Mouse (Mus musculus) liver, adult 2 months (tissue): ENCODE data around the gene Anapc15. TPM values are rescaled to one million over a fixed set of nuclear protein-coding genes. Genes with fewer than 3 reads are reported as not detected.
A peak's percentile ranks its signal among the peaks of the same experiment; 100 is the strongest.
"Not testable (repeated sequence)": the region's sequence is repeated elsewhere in the genome, so short reads cannot be mapped to it uniquely, and the experiment has no call there.

ENCODE experiments used
- DNase-seq: peaks from one replicate; pipeline ENCODE4 v3.0.0-alpha.2; 2011; ENCODE audit warnings: low read depth, low spot score; ENCODE audit errors: extremely low read depth
- H3K27ac ChIP-seq: fragments of 200-500 bp; replicated peaks from 2 replicates; pipeline ENCODE4 v1.5.1; 2012; ENCODE audit warnings: low read depth, mild to moderate bottlenecking, control low read depth, inconsistent platforms, low read length; ENCODE audit not compliant: insufficient read depth
- H3K27me3 ChIP-seq: fragments of 200-500 bp; 2 replicates; pipeline ENCODE4 v1.6.1; 2012; ENCODE audit warnings: mild to moderate bottlenecking, moderate library complexity, low read length, inconsistent platforms; ENCODE audit not compliant: control insufficient read depth, insufficient read depth
- H3K36me3 ChIP-seq: fragments of 200-500 bp; 2 replicates; pipeline ENCODE4 v1.6.1; 2012; ENCODE audit warnings: low read length, inconsistent platforms; ENCODE audit not compliant: control insufficient read depth, insufficient read depth
- H3K4me1 ChIP-seq: fragments of 200-500 bp; 2 replicates; pipeline ENCODE4 v1.6.1; 2011; ENCODE audit warnings: low read length; ENCODE audit not compliant: control insufficient read depth, insufficient read depth
- H3K4me3 ChIP-seq: fragments of 200-500 bp; 2 replicates; pipeline ENCODE4 v1.5.1; 2011; ENCODE audit warnings: low read depth, mild to moderate bottlenecking, control low read depth, low read length, moderate library complexity; ENCODE audit not compliant: insufficient read depth
- H3K79me2 ChIP-seq: fragments of 200-500 bp; 2 replicates; pipeline ENCODE4 v1.6.1; 2012; ENCODE audit warnings: inconsistent platforms, mild to moderate bottlenecking, low read length, moderate library complexity; ENCODE audit not compliant: control insufficient read depth, insufficient read depth
- H3K9ac ChIP-seq: fragments of 200-500 bp; 2 replicates; pipeline ENCODE4 v1.6.1; 2012; ENCODE audit warnings: low read depth, mild to moderate bottlenecking, control low read depth, inconsistent platforms, low read length
- CTCF ChIP-seq: fragments of 200-500 bp; IDR thresholded peaks from 2 replicates; pipeline ENCODE4 v1.5.1; 2011; ENCODE audit warnings: low read depth, low read length, control low read depth
- POLR2A ChIP-seq: fragments of 200-500 bp; IDR thresholded peaks from 2 replicates; pipeline ENCODE4 v1.6.1; 2011; ENCODE audit warnings: low read length, control low read depth; ENCODE audit not compliant: insufficient read depth; ENCODE audit errors: extremely low read depth
- WGBS: fragments of 180-500 bp; shearing (Covaris S2); methylation state at CpG from one replicate; pipeline ENCODE4 v1.1.7; 2018; 5-methylcytosine and 5-hydroxymethylcytosine counted together
- polyA plus RNA-seq: library from polyadenylated mRNA; depleted of rRNA; stranded (reverse); fragments of >200 nt; gene quantifications from 2 replicates; pipeline ENCODE4 v1.2.3, GENCODE M21; 2012
- total RNA-seq: library from RNA; depleted of rRNA; stranded (reverse); fragments of >200 nt; gene quantifications from 2 replicates; pipeline ENCODE4 v1.2.3, GENCODE M21; 2014

Gene Anapc15
- total and polyA plus RNA-seq, 2 experiments, result 16.6 to 31.8 TPM

GRCm38 (mm10) chr7:101906287-101906681 lies 42.8 kb downstream of the Anapc15 start, which contains the start of gene Tomt:
Gene Tomt, minus strand, starts transcription at chr7:101906359.
- DNase-seq, result no peak
- peaks cover 4% of the 10 kb centered on the region; the same call in 1 of the 2 replicates for H3K36me3 ChIP-seq

GRCm38 (mm10) chr7:101906696-101907095 lies 43.2 kb downstream of the Anapc15 start:
- Histone ChIP-seq H3K79me2 (peaks cover 12% of the 10 kb centered on the region; the same call in 1 of the 2 replicates), H3K36me3 (peaks cover 4% of the 10 kb centered on the region; the same call in 1 of the 2 replicates), H3K9ac (peak overlapping the region; percentile 94), H3K27me3 (no peaks in the 10 kb centered on the region), H3K27ac (peak overlapping the region; percentile 96), H3K4me3 (peak overlapping the region; percentile 81), H3K4me1 (peaks cover 36% of the 10 kb centered on the region)
- TF ChIP-seq POLR2A (no peak), CTCF (no peak)
- 25% methylated on average over 8 of the region's 8 CpGs for WGBS
- peak; percentile 45 for DNase-seq

More at GRCm38 (mm10) chr7:101906287-101906681, 42.8 kb downstream of the Anapc15 start, which contains the start of gene Tomt:
- Histone ChIP-seq H3K4me3 (peak within 1 kb of the TSS; percentile 81), H3K79me2 (peaks cover 12% of the 10 kb centered on the region; the same call in 1 of the 2 replicates), H3K9ac (peak within 1 kb of the TSS; percentile 94), H3K27ac (peak within 1 kb of the TSS; percentile 96), H3K4me1 (peaks cover 36% of the 10 kb centered on the region), H3K27me3 (no peaks in the 10 kb centered on the region)
- WGBS, result 1% methylated on average over 11 of the region's 11 CpGs
- TF ChIP-seq CTCF (no peak), POLR2A (no peak)

- peak overlapping the region; percentile 62 for H3K27ac ChIP-seq
- H3K9ac ChIP-seq, result peak overlapping the region; percentile 1; the same call in 1 of the 2 replicates
- peaks cover 12% of the 10 kb centered on the region; the same call in 1 of the 2 replicates for H3K79me2 ChIP-seq
- no peak overlapping the region for H3K4me3 ChIP-seq
- no peaks in the 10 kb centered on the region for H3K27me3 ChIP-seq
- DNase-seq, result peak; percentile 41
- peaks cover 36% of the 10 kb centered on the region for H3K4me1 ChIP-seq
- H3K36me3 ChIP-seq, result peaks cover 17% of the 10 kb centered on the region
- WGBS, result 37% methylated on average over 4 of the region's 4 CpGs
- no peak for TF ChIP-seq POLR2A
- no peak for TF ChIP-seq CTCF
Measured at GRCm38 (mm10) chr7:101908367-101908766, 44.9 kb downstream of the Anapc15 start.

GRCm38 (mm10) chr7:101910138-101910537 lies 46.6 kb downstream of the Anapc15 start:
- 29% methylated on average over 4 of the region's 4 CpGs for WGBS
- H3K36me3 ChIP-seq, result peaks cover 23% of the 10 kb centered on the region
- DNase-seq, result peak; percentile 99
- H3K4me1 ChIP-seq, result peaks cover 34% of the 10 kb centered on the region
- H3K27ac ChIP-seq, result peak overlapping the region; percentile 62
- TF ChIP-seq CTCF (no peak), POLR2A (no peak)
- H3K4me3 ChIP-seq, result no peak overlapping the region
- peaks cover 12% of the 10 kb centered on the region; the same call in 1 of the 2 replicates for H3K79me2 ChIP-seq
- H3K27me3 ChIP-seq, result no peaks in the 10 kb centered on the region
- H3K9ac ChIP-seq, result no peak overlapping the region

GRCm38 (mm10) chr7:101911982-101912381 lies 48.5 kb downstream of the Anapc15 start:
- Histone ChIP-seq H3K36me3 (peaks cover 23% of the 10 kb centered on the region), H3K4me3 (no peak overlapping the region), H3K4me1 (peaks cover 36% of the 10 kb centered on the region), H3K27me3 (no peaks in the 10 kb centered on the region), H3K79me2 (peaks cover 3% of the 10 kb centered on the region; the same call in 1 of the 2 replicates), H3K9ac (no peak overlapping the region), H3K27ac (no peak overlapping the region)
- TF ChIP-seq CTCF (no peak), POLR2A (no peak)
- 84% methylated on average over 3 of the region's 3 CpGs for WGBS
- no peak for DNase-seq

- peak; percentile 55 for DNase-seq
- WGBS, result 17% methylated on average over 1 of the region's 1 CpGs
- H3K36me3 ChIP-seq, result peaks cover 5% of the 10 kb centered on the region; the same call in 1 of the 2 replicates
Measured at GRCm38 (mm10) chr7:101918071-101918470, 54.6 kb downstream of the Anapc15 start.

GRCm38 (mm10) chr7:101925892-101926291 lies 62.4 kb downstream of the Anapc15 start:
- H3K27ac ChIP-seq, H3K36me3 ChIP-seq, H3K4me1 ChIP-seq, H3K4me3 ChIP-seq, H3K9ac ChIP-seq, H3K79me2 ChIP-seq, DNase-seq, H3K27me3 ChIP-seq: not testable (repeated sequence)

More at GRCm38 (mm10) chr7:101918071-101918470, 54.6 kb downstream of the Anapc15 start:
- Histone ChIP-seq H3K27ac (no peak overlapping the region), H3K9ac (no peak overlapping the region), H3K4me1 (peaks cover 8% of the 10 kb centered on the region), H3K4me3 (no peak overlapping the region), H3K27me3 (no peaks in the 10 kb centered on the region), H3K79me2 (no peaks in the 10 kb centered on the region)
- peak; percentile 81 for TF ChIP-seq CTCF
- TF ChIP-seq POLR2A, result no peak
